In genomic region chr17:43128908-43129533, GRCm38 (mm10) we compare ENCODE assay signal across 22 mouse cellular contexts.
DNase-seq lines count a peak whose midpoint lies in the region; ATAC-seq lines count a peak whose summit lies in the region.
"Had no signal": no experiment of that assay in that cellular context is flagged by ENCODE, and none has a peak within 500 bp of the region (broad histone marks: within the 10 kb centered on the region; RNA-seq: fewer than 3 reads in every experiment).

No protein-coding gene starts in this region.

- H3K4me2 ChIP-seq in midbrain, embryonic 11.5 days = no peak overlapping the region
- no peak overlapping the region for H3K4me2 ChIP-seq in midbrain, embryonic 16.5 days (ENCODE audit: low read length)
- no peak overlapping the region for H3K4me2 ChIP-seq in limb, embryonic 15.5 days
- H3K4me2 ChIP-seq: embryonic facial prominence, embryonic 13.5 days; embryonic facial prominence, embryonic 15.5 days; forebrain, embryonic 12.5 days had no signal

- intact Hi-C loops in heart, postnatal 36 days (cut with DNase I) = no loop called here

- DNase-seq in heart, embryonic 10.5 days (ENCODE audit: low spot score) = peak; percentile 42
- no peak for DNase-seq in heart, postnatal 36 days
- DNase-seq in midbrain, embryonic 11.5 days (ENCODE audit: low spot score, missing footprints) = peak; percentile 21
- DNase-seq in urinary bladder, adult 2 months (ENCODE audit: low spot score) = no peak
- DNase-seq: adrenal gland, adult 2 months; adrenal gland, postnatal 10 days; adrenal gland, postnatal 25 days; cerebellum, adult 11 months; cerebellum, adult 18-20 months; cerebellum, adult 8-10 months; cerebellum, adult 9-11 months; cerebellum, postnatal 14 days; cerebellum, postnatal 36 days; embryo, embryonic 11 days had no signal

- H3K27me3 ChIP-seq in heart, embryonic 10.5 days (ENCODE audit: insufficient read depth, poor library complexity, severe bottlenecking) = no peaks in the 10 kb centered on the region
- no peaks in the 10 kb centered on the region for H3K27me3 ChIP-seq in midbrain, embryonic 11.5 days (ENCODE audit: control insufficient read depth, insufficient read depth, low read length)
- H3K27me3 ChIP-seq in midbrain, embryonic 16.5 days (ENCODE audit: control insufficient read depth, insufficient read depth, low read depth, low read length) = no peaks in the 10 kb centered on the region
- H3K27me3 ChIP-seq in limb, embryonic 15.5 days = no peaks in the 10 kb centered on the region
- H3K27me3 ChIP-seq: embryonic facial prominence, embryonic 13.5 days; embryonic facial prominence, embryonic 15.5 days; forebrain, embryonic 12.5 days had no signal

- H3K36me3 ChIP-seq in heart, embryonic 10.5 days = no peaks in the 10 kb centered on the region
- no peaks in the 10 kb centered on the region for H3K36me3 ChIP-seq in midbrain, embryonic 11.5 days (ENCODE audit: control insufficient read depth, insufficient read depth, low read length)
- no peaks in the 10 kb centered on the region for H3K36me3 ChIP-seq in midbrain, embryonic 16.5 days (ENCODE audit: control insufficient read depth, insufficient read depth, low read length)
- no peaks in the 10 kb centered on the region for H3K36me3 ChIP-seq in limb, embryonic 15.5 days
- H3K36me3 ChIP-seq: embryonic facial prominence, embryonic 13.5 days; embryonic facial prominence, embryonic 15.5 days; forebrain, embryonic 10.5 days; forebrain, embryonic 12.5 days had no signal

- no peaks in the 10 kb centered on the region for H3K4me1 ChIP-seq in heart, embryonic 10.5 days
- H3K4me1 ChIP-seq in midbrain, embryonic 11.5 days (ENCODE audit: control insufficient read depth, insufficient read depth, low read length) = no peaks in the 10 kb centered on the region
- no peaks in the 10 kb centered on the region for H3K4me1 ChIP-seq in midbrain, embryonic 16.5 days (ENCODE audit: control insufficient read depth, insufficient read depth, low read length)
- H3K4me1 ChIP-seq in limb, embryonic 15.5 days = no peaks in the 10 kb centered on the region
- H3K4me1 ChIP-seq: embryonic facial prominence, embryonic 13.5 days; embryonic facial prominence, embryonic 15.5 days; forebrain, embryonic 10.5 days; forebrain, embryonic 12.5 days had no signal

- H3K9me3 ChIP-seq in heart, embryonic 10.5 days = no peaks in the 10 kb centered on the region
- no peaks in the 10 kb centered on the region for H3K9me3 ChIP-seq in midbrain, embryonic 11.5 days (ENCODE audit: control insufficient read depth, low read length)
- no peaks in the 10 kb centered on the region for H3K9me3 ChIP-seq in midbrain, embryonic 16.5 days (replicated peaks; ENCODE audit: control insufficient read depth, low read length, poor library complexity, severe bottlenecking)
- H3K9me3 ChIP-seq in limb, embryonic 15.5 days = no peaks in the 10 kb centered on the region
- H3K9me3 ChIP-seq: embryonic facial prominence, embryonic 13.5 days; embryonic facial prominence, embryonic 15.5 days; forebrain, embryonic 10.5 days; forebrain, embryonic 12.5 days had no signal

- H3K4me3 ChIP-seq in heart, embryonic 10.5 days = no peak overlapping the region
- H3K4me3 ChIP-seq in midbrain, embryonic 11.5 days (ENCODE audit: low read depth, low read length) = no peak overlapping the region
- no peak overlapping the region for H3K4me3 ChIP-seq in midbrain, embryonic 16.5 days (ENCODE audit: low read depth, low read length)
- H3K4me3 ChIP-seq in limb, embryonic 15.5 days = no peak overlapping the region
- H3K4me3 ChIP-seq: embryonic facial prominence, embryonic 13.5 days; embryonic facial prominence, embryonic 15.5 days; erythroblast, embryonic 14.5 days; forebrain, embryonic 10.5 days; forebrain, embryonic 12.5 days had no signal

- no peak overlapping the region for H3K9ac ChIP-seq in midbrain, embryonic 11.5 days (ENCODE audit: low read length)
- H3K9ac ChIP-seq in midbrain, embryonic 16.5 days (ENCODE audit: low read depth, low read length) = no peak overlapping the region
- H3K9ac ChIP-seq in limb, embryonic 15.5 days = no peak overlapping the region
- H3K9ac ChIP-seq: embryonic facial prominence, embryonic 13.5 days; embryonic facial prominence, embryonic 15.5 days; forebrain, embryonic 12.5 days had no signal

- 82% methylated on average over 7 of the region's 7 CpGs for whole genome bisulfite sequencing in heart, embryonic 10.5 days
- 92% methylated on average over 7 of the region's 7 CpGs for WGBS in midbrain, embryonic 11.5 days
- WGBS in midbrain, embryonic 16.5 days = 94% methylated on average over 7 of the region's 7 CpGs
- 56% methylated on average over 7 of the region's 7 CpGs for WGBS in limb, embryonic 15.5 days

- H3K27ac ChIP-seq in heart, embryonic 10.5 days = no peak overlapping the region
- H3K27ac ChIP-seq in midbrain, embryonic 11.5 days (ENCODE audit: low read depth, low read length) = no peak overlapping the region
- no peak overlapping the region for H3K27ac ChIP-seq in midbrain, embryonic 16.5 days (ENCODE audit: low read length)
- H3K27ac ChIP-seq in limb, embryonic 15.5 days = no peak overlapping the region
- H3K27ac ChIP-seq: embryonic facial prominence, embryonic 13.5 days; embryonic facial prominence, embryonic 15.5 days; forebrain, embryonic 10.5 days; forebrain, embryonic 12.5 days had no signal

- ATAC-seq in midbrain, embryonic 11.5 days (ENCODE audit: low FRiP score) = no peak
- ATAC-seq in midbrain, embryonic 16.5 days = no peak
- ATAC-seq in limb, embryonic 15.5 days (ENCODE audit: insufficient number of reproducible peaks, low FRiP score, low TSS enrichment, low read depth) = peak; percentile 65; the same call in 1 of the 2 replicates
- ATAC-seq: forebrain, embryonic 14.5 days had no signal

Comparison
In these comparisons a context has a peak if more than half of its experiments do, and no peak if none do; other contexts are left out.
1. DNase-seq: peak in heart, embryonic 10.5 days (single experiment) and midbrain, embryonic 11.5 days (single experiment); none in heart, postnatal 36 days (0 of 2) and urinary bladder, adult 2 months (single experiment).